Mouse (Mus musculus) lung, postnatal 0 days (tissue): ENCODE data around the gene Tpcn2.

Source experiments
- CTCF ChIP-seq: IDR thresholded peaks from 2 replicates; pipeline ENCODE4 v1.5.1; 2016; ENCODE audit warnings: antibody characterized with exemption, mild to moderate bottlenecking
- EP300 ChIP-seq: IDR thresholded peaks from 2 replicates; pipeline ENCODE4 v1.6.1; 2016; ENCODE audit warnings: antibody characterized with exemption, mild to moderate bottlenecking, control low read depth

DNA sequence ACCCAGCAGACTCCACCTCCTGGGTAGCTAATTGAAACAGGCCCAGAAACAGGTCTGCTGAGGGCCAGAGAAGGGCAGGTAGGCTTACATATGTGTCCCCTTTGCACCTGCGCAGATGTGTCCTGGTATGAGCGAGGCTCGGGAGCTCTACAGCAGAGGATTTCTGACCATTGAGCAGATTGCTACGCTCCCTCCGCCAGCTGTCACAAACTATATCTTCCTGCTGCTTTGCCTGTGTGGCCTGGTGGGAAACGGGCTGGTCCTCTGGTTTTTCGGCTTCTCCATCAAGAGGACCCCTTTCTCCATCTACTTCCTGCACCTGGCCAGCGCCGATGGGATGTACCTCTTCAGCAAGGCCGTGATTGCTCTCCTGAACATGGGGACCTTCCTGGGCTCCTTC, 23.8 kb upstream of the Tpcn2 start:
- TF ChIP-seq EP300 (no peak), CTCF (no peak)
